Mouse (Mus musculus): ENCODE data around the gene Snx9.
A peak's percentile ranks its signal among the peaks of the same experiment; 100 is the strongest.

- TF ChIP-seq CTCF (IDR thresholded peaks at IDR 0.05; ENCODE audit: extremely low read depth, insufficient read length, insufficient replicate concordance, low read depth, low read length) (peak; percentile 27; the same call in 1 of the 2 replicates), POLR2A (IDR thresholded peaks at IDR 0.05; ENCODE audit: low read depth, low read length) (no peak)
Measured at GRCm38 (mm10) chr17:5923281-5923680, 82.2 kb downstream of the Snx9 start.
